Mouse (Mus musculus): ENCODE results near the gene Olfr287. TPM values are rescaled to one million over a fixed set of nuclear protein-coding genes. Genes with fewer than 3 reads are reported as not detected.

Gene Olfr287
- total and polyA plus RNA-seq, 3 experiments = not detected

Other genes starting within 250 kb of the Olfr287 start
- gene Col2a1, start 216.4 kb downstream of the Olfr287 start, total RNA-seq (2012; rRNA removed) = 0.08 and 0.13 TPM in 2 replicates
- not detected in 2 replicates for gene Col2a1, start 216.4 kb downstream of the Olfr287 start, total RNA-seq (2014; rRNA removed)
- 0.06 and 0.15 TPM in 2 replicates for gene Col2a1, start 216.4 kb downstream of the Olfr287 start, polyA plus RNA-seq (2012; ENCODE audit: insufficient read length, low read depth)
- 23.8 and 29.6 TPM in 2 replicates for gene Pfkm, start 128.5 kb downstream of the Olfr287 start, total RNA-seq (2012; rRNA removed)
- 21.1 and 23.5 TPM in 2 replicates for gene Pfkm, start 128.5 kb downstream of the Olfr287 start, total RNA-seq (2014; rRNA removed)
- gene Pfkm, start 128.5 kb downstream of the Olfr287 start, polyA plus RNA-seq (2012; ENCODE audit: insufficient read length, low read depth) = 37.9 and 39.2 TPM in 2 replicates
- 14.9 and 17.1 TPM in 2 replicates for gene Senp1, start 127.3 kb downstream of the Olfr287 start, total RNA-seq (2012; rRNA removed)
- gene Senp1, start 127.3 kb downstream of the Olfr287 start, total RNA-seq (2014; rRNA removed) = 21.7 and 23.3 TPM in 2 replicates
- 32.3 and 38.5 TPM in 2 replicates for gene Senp1, start 127.3 kb downstream of the Olfr287 start, polyA plus RNA-seq (2012; ENCODE audit: insufficient read length, low read depth)
- gene Asb8, start 55.4 kb downstream of the Olfr287 start, total RNA-seq (2012; rRNA removed) = 20.5 and 22.6 TPM in 2 replicates
- 31.1 and 32.5 TPM in 2 replicates for gene Asb8, start 55.4 kb downstream of the Olfr287 start, total RNA-seq (2014; rRNA removed)
- gene Asb8, start 55.4 kb downstream of the Olfr287 start, polyA plus RNA-seq (2012; ENCODE audit: insufficient read length, low read depth) = 24.7 and 27.7 TPM in 2 replicates
- gene Ccdc184, start 53.9 kb downstream of the Olfr287 start, total RNA-seq (2012; rRNA removed) = 0.04 TPM in 1 of 2 replicates, not detected in the other
- gene Ccdc184, start 53.9 kb downstream of the Olfr287 start, total RNA-seq (2014; rRNA removed) = not detected in 2 replicates
- gene Ccdc184, start 53.9 kb downstream of the Olfr287 start, polyA plus RNA-seq (2012; ENCODE audit: insufficient read length, low read depth) = 0.08 and 0.17 TPM in 2 replicates
- gene Olfr288, start 25.5 kb downstream of the Olfr287 start, total RNA-seq (2012; rRNA removed) = not detected in 2 replicates
- not detected in 2 replicates for gene Olfr288, start 25.5 kb downstream of the Olfr287 start, total RNA-seq (2014; rRNA removed)
- gene Olfr288, start 25.5 kb downstream of the Olfr287 start, polyA plus RNA-seq (2012; ENCODE audit: insufficient read length, low read depth) = not detected in 2 replicates
- gene Gm44579, start 79 bp downstream of the Olfr287 start, total RNA-seq (2012; rRNA removed) = not detected in 2 replicates
- not detected in 2 replicates for gene Gm44579, start 79 bp downstream of the Olfr287 start, total RNA-seq (2014; rRNA removed)
- gene Gm44579, start 79 bp downstream of the Olfr287 start, polyA plus RNA-seq (2012; ENCODE audit: insufficient read length, low read depth) = not detected in 2 replicates
- gene Olfr286, start 13.4 kb upstream of the Olfr287 start, total RNA-seq (2012; rRNA removed) = 0.04 TPM in 1 of 2 replicates, not detected in the other
- gene Olfr286, start 13.4 kb upstream of the Olfr287 start, total RNA-seq (2014; rRNA removed) = not detected in 2 replicates
- not detected in 2 replicates for gene Olfr286, start 13.4 kb upstream of the Olfr287 start, polyA plus RNA-seq (2012; ENCODE audit: insufficient read length, low read depth)
- not detected in 2 replicates for gene H1fnt, start 36.2 kb upstream of the Olfr287 start, total RNA-seq (2012; rRNA removed)
- gene H1fnt, start 36.2 kb upstream of the Olfr287 start, total RNA-seq (2014; rRNA removed) = not detected in 2 replicates
- gene H1fnt, start 36.2 kb upstream of the Olfr287 start, polyA plus RNA-seq (2012; ENCODE audit: insufficient read length, low read depth) = not detected in 2 replicates
- 0.04 TPM in 1 of 2 replicates, not detected in the other for gene Zfp641, start 75.1 kb upstream of the Olfr287 start, total RNA-seq (2012; rRNA removed)
- gene Zfp641, start 75.1 kb upstream of the Olfr287 start, total RNA-seq (2014; rRNA removed) = not detected in 2 replicates
- gene Zfp641, start 75.1 kb upstream of the Olfr287 start, polyA plus RNA-seq (2012; ENCODE audit: insufficient read length, low read depth) = not detected in 2 replicates
- not detected in 2 replicates for gene Olfr285, start 96.3 kb upstream of the Olfr287 start, total RNA-seq (2012; rRNA removed)
- gene Olfr285, start 96.3 kb upstream of the Olfr287 start, total RNA-seq (2014; rRNA removed) = not detected in 2 replicates
- not detected in 2 replicates for gene Olfr285, start 96.3 kb upstream of the Olfr287 start, polyA plus RNA-seq (2012; ENCODE audit: insufficient read length, low read depth)
- gene Olfr284, start 119.9 kb upstream of the Olfr287 start, total RNA-seq (2012; rRNA removed) = not detected in 2 replicates
- gene Olfr284, start 119.9 kb upstream of the Olfr287 start, total RNA-seq (2014; rRNA removed) = not detected in 2 replicates
- not detected in 2 replicates for gene Olfr284, start 119.9 kb upstream of the Olfr287 start, polyA plus RNA-seq (2012; ENCODE audit: insufficient read length, low read depth)
- not detected in 2 replicates for gene Olfr283, start 159.9 kb upstream of the Olfr287 start, total RNA-seq (2012; rRNA removed)
- gene Olfr283, start 159.9 kb upstream of the Olfr287 start, total RNA-seq (2014; rRNA removed) = not detected in 2 replicates
- not detected in 2 replicates for gene Olfr283, start 159.9 kb upstream of the Olfr287 start, polyA plus RNA-seq (2012; ENCODE audit: insufficient read length, low read depth)
- gene Olfr282, start 210.2 kb upstream of the Olfr287 start, total RNA-seq (2012; rRNA removed) = not detected in 2 replicates
- not detected in 2 replicates for gene Olfr282, start 210.2 kb upstream of the Olfr287 start, total RNA-seq (2014; rRNA removed)
- not detected in 2 replicates for gene Olfr282, start 210.2 kb upstream of the Olfr287 start, polyA plus RNA-seq (2012; ENCODE audit: insufficient read length, low read depth)
- gene Olfr281, start 231.5 kb upstream of the Olfr287 start, total RNA-seq (2012; rRNA removed) = not detected in 2 replicates
- gene Olfr281, start 231.5 kb upstream of the Olfr287 start, total RNA-seq (2014; rRNA removed) = not detected in 2 replicates
- not detected in 2 replicates for gene Olfr281, start 231.5 kb upstream of the Olfr287 start, polyA plus RNA-seq (2012; ENCODE audit: insufficient read length, low read depth)
- gene OR5BS1P, start 248.8 kb upstream of the Olfr287 start, total RNA-seq (2012; rRNA removed) = not detected in 2 replicates
- gene OR5BS1P, start 248.8 kb upstream of the Olfr287 start, total RNA-seq (2014; rRNA removed) = not detected in 2 replicates
- gene OR5BS1P, start 248.8 kb upstream of the Olfr287 start, polyA plus RNA-seq (2012; ENCODE audit: insufficient read length, low read depth) = not detected in 2 replicates